Mouse (Mus musculus) kidney, adult 2 months (tissue): ENCODE results near the gene Olfr986.

ENCODE experiments used
- CTCF ChIP-seq: fragments of 200-500 bp; conservative IDR thresholded peaks from 2 replicates; pipeline ENCODE4 v1.5.1; 2011; ENCODE audit warnings: low read depth, mild to moderate bottlenecking, control low read depth, low read length, moderate library complexity, mixed read lengths; ENCODE audit not compliant: insufficient read depth, insufficient read length
- POLR2A ChIP-seq: fragments of 200-500 bp; IDR thresholded peaks from one replicate; pipeline ENCODE4 v1.6.1; 2011; ENCODE audit warnings: low read depth, low read length, control low read depth

GRCm38 (mm10) chr9:40227874-40228789, 47.4 kb downstream of the Olfr986 start:
- TF ChIP-seq POLR2A, result no peak
- peak; percentile 30 for TF ChIP-seq CTCF
